Mouse (Mus musculus) ES-Bruce4 (cell line): ENCODE data around the gene Spats2l. TPM values are rescaled to one million over a fixed set of nuclear protein-coding genes. Genes with fewer than 3 reads are reported as not detected.

Experiments used
- H3K27ac ChIP-seq: 2 replicates; pipeline ENCODE4 v1.5.1; 2012; ENCODE audit warnings: low read length, inconsistent platforms; ENCODE audit not compliant: insufficient read depth
- H3K27me3 ChIP-seq: 2 replicates; pipeline ENCODE4 v1.6.1; 2012; ENCODE audit warnings: mild to moderate bottlenecking, low read length, inconsistent platforms; ENCODE audit not compliant: control insufficient read depth, poor library complexity, insufficient read depth, severe bottlenecking
- H3K36me3 ChIP-seq: 2 replicates; pipeline ENCODE4 v1.6.1; 2012; ENCODE audit warnings: inconsistent platforms, mild to moderate bottlenecking, low read length, moderate library complexity; ENCODE audit not compliant: control insufficient read depth, poor library complexity, insufficient read depth, severe bottlenecking
- H3K4me1 ChIP-seq: one replicate; pipeline ENCODE4 v1.8.1; 2011; ENCODE audit warnings: low read length; ENCODE audit not compliant: control insufficient read depth, insufficient read depth
- H3K4me3 ChIP-seq: 2 replicates; pipeline ENCODE4 v1.5.1; 2011; ENCODE audit warnings: low read depth, mild to moderate bottlenecking, low read length
- H3K9ac ChIP-seq: 2 replicates; pipeline ENCODE4 v1.6.1; 2012; ENCODE audit warnings: low read depth, mild to moderate bottlenecking, inconsistent platforms; ENCODE audit not compliant: poor library complexity, severe bottlenecking
- H3K9me3 ChIP-seq: replicated peaks from 2 replicates; pipeline ENCODE4 v1.6.1; 2012; ENCODE audit warnings: mild to moderate bottlenecking, low read length, inconsistent platforms; ENCODE audit not compliant: control insufficient read depth, poor library complexity, insufficient read depth, severe bottlenecking
- CTCF ChIP-seq: IDR thresholded peaks from one replicate; pipeline ENCODE4 v1.8.1; 2011; ENCODE audit warnings: low read depth, low read length
- EP300 ChIP-seq: IDR thresholded peaks from 2 replicates; pipeline ENCODE4 v1.6.1; 2011; ENCODE audit warnings: low read depth, low read length; ENCODE audit not compliant: insufficient read depth
- POLR2A ChIP-seq: IDR thresholded peaks from one replicate; pipeline ENCODE4 v1.8.1; 2011; ENCODE audit warnings: low read length; ENCODE audit not compliant: insufficient read depth
- polyA plus RNA-seq: library from polyadenylated mRNA; stranded (reverse); fragments of >200 nt; gene quantifications from 2 replicates; pipeline ENCODE4 v1.2.4, GENCODE M21; 2011; ENCODE audit warnings: low read depth; ENCODE audit not compliant: missing spikeins, insufficient read depth, insufficient read length

The Spats2l gene
- polyA plus RNA-seq, 1 experiment: 14.1 TPM

GRCm38 (mm10) chr1:57884867-57885266, 110.9 kb downstream of the Spats2l start:
- no peak overlapping the region for H3K9ac ChIP-seq
- no peaks in the 10 kb centered on the region for H3K36me3 ChIP-seq
- no peaks in the 10 kb centered on the region for H3K27me3 ChIP-seq
- no peak overlapping the region for H3K27ac ChIP-seq
- no peak for TF ChIP-seq POLR2A
- H3K4me1 ChIP-seq: peaks cover 2% of the 10 kb centered on the region
- H3K9me3 ChIP-seq: no peaks in the 10 kb centered on the region
- no peak overlapping the region for H3K4me3 ChIP-seq

- Histone ChIP-seq H3K27ac (peak overlapping the region; percentile 13; the same call in 1 of the 2 replicates), H3K9ac (no peak overlapping the region), H3K4me1 (peaks cover 2% of the 10 kb centered on the region), H3K27me3 (no peaks in the 10 kb centered on the region), H3K36me3 (no peaks in the 10 kb centered on the region), H3K9me3 (no peaks in the 10 kb centered on the region), H3K4me3 (no peak overlapping the region)
- TF ChIP-seq CTCF (no peak), EP300 (no peak), POLR2A (no peak)
Observed at GRCm38 (mm10) chr1:57889803-57890202, 115.8 kb downstream of the Spats2l start.

GRCm38 (mm10) chr1:57890259-57890902, 116.4 kb downstream of the Spats2l start:
- TF ChIP-seq EP300 (peak; percentile 86), CTCF (no peak)
- Histone ChIP-seq H3K4me3 (no peak overlapping the region), H3K27ac (peak overlapping the region; percentile 41; the same call in 1 of the 2 replicates), H3K27me3 (no peaks in the 10 kb centered on the region), H3K4me1 (peaks cover 2% of the 10 kb centered on the region), H3K9me3 (no peaks in the 10 kb centered on the region), H3K36me3 (no peaks in the 10 kb centered on the region), H3K9ac (no peak overlapping the region)

DNA sequence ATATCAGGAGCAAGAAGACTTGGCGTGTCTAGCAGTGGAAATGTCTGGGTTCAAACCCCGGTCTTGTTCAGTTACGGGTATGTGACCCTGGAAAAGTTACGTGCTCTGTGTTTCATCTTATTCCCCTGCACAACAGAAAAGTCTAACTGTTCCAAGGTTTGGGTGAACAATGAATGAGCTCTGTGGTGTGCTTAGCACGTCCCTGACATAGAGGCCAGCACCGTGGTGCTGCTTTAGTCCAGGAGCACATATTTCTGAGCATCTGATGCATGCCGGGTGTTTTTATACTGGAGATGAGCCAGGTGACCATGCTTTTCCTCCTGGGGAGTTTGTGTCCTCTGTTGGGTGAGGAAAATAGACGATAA, 116.9 kb downstream of the Spats2l start:
- Histone ChIP-seq H3K27me3 (no peaks in the 10 kb centered on the region), H3K9ac (no peak overlapping the region), H3K9me3 (no peaks in the 10 kb centered on the region), H3K4me1 (peaks cover 2% of the 10 kb centered on the region), H3K27ac (peak overlapping the region; percentile 41; the same call in 1 of the 2 replicates), H3K36me3 (no peaks in the 10 kb centered on the region), H3K4me3 (no peak overlapping the region)
- TF ChIP-seq POLR2A: no peak

DNA sequence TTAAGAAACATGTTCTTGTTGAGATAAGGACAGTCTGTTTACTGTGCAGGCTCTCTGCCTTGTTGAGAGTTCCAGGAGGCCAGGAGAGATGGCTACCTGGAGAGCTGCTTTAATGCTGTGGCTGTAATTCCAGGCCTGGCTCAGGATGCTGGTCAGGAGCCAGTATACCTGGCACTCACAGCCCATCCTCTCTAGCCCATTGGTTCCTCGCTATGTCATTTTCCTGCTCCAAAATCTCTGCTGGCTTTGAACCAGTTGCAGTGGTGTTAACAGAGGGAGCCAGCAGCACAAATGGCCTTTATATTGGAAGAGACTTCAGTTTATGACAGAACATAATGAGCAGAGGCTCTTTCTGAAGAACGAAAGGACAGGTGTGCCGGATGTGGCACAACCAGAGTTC, 127.5 kb downstream of the Spats2l start:
- no peak for TF ChIP-seq POLR2A
- no peak for TF ChIP-seq EP300
- no peak for TF ChIP-seq CTCF
- no peak overlapping the region for H3K4me3 ChIP-seq
- H3K4me1 ChIP-seq: no peaks in the 10 kb centered on the region
- H3K27me3 ChIP-seq: no peaks in the 10 kb centered on the region
- H3K27ac ChIP-seq: no peak overlapping the region
- H3K9ac ChIP-seq: no peak overlapping the region
- H3K9me3 ChIP-seq: no peaks in the 10 kb centered on the region
- no peaks in the 10 kb centered on the region for H3K36me3 ChIP-seq

DNA sequence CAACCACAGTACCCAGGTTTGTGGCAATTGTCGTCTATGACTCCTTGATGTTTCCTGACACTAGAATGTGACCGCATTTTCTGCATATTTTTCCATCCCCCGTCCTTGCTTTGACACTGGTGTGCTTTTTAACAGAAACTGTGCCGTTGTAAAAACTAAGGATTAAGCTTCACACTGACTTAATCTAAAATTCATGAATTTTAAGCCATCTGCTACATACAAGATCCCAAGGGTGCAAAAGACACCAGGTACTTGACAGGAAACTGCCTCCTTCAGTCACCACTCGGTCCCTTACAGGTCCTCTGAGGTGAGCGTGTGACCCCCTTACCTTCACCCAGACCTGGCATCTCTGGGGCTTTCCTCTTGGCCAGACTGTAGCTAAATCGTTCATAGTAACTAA, 129.8 kb downstream of the Spats2l start:
- no peaks in the 10 kb centered on the region for H3K4me1 ChIP-seq
- H3K9me3 ChIP-seq: no peaks in the 10 kb centered on the region
- H3K27ac ChIP-seq: no peak overlapping the region
- H3K4me3 ChIP-seq: no peak overlapping the region
- H3K9ac ChIP-seq: no peak overlapping the region
- no peak for TF ChIP-seq CTCF
- TF ChIP-seq EP300: no peak
- TF ChIP-seq POLR2A: no peak
- H3K36me3 ChIP-seq: no peaks in the 10 kb centered on the region
- H3K27me3 ChIP-seq: no peaks in the 10 kb centered on the region

GRCm38 (mm10) chr1:57905912-57906311, 131.9 kb downstream of the Spats2l start:
- Histone ChIP-seq H3K4me3 (no peak overlapping the region), H3K4me1 (no peaks in the 10 kb centered on the region), H3K9me3 (no peaks in the 10 kb centered on the region), H3K36me3 (no peaks in the 10 kb centered on the region), H3K27me3 (no peaks in the 10 kb centered on the region), H3K9ac (no peak overlapping the region), H3K27ac (no peak overlapping the region)
- no peak for TF ChIP-seq CTCF
- TF ChIP-seq POLR2A: no peak
- TF ChIP-seq EP300: no peak
